Mouse (Mus musculus) liver, adult (tissue): ENCODE results near the gene Cox10.

Experiments
- GATA4 ChIP-seq: IDR thresholded peaks from 2 replicates; pipeline ENCODE4 v1.6.1; 2014; ENCODE audit warnings: mild to moderate bottlenecking, low read length; ENCODE audit not compliant: insufficient replicate concordance

The Cox10 gene

GRCm38 (mm10) chr11:63956748-63957147 is 122.5 kb downstream of the Cox10 start:
- TF ChIP-seq GATA4: no peak

- no peak for TF ChIP-seq GATA4
These were observed 125.4 kb downstream of the Cox10 start for GRCm38 (mm10) chr11:63953887-63954286.

GRCm38 (mm10) chr11:63952743-63953191 is 126.5 kb downstream of the Cox10 start:
- TF ChIP-seq GATA4: no peak

GRCm38 (mm10) chr11:63951831-63952631 is 127.2 kb downstream of the Cox10 start:
- TF ChIP-seq GATA4: no peak

GRCm38 (mm10) chr11:63948371-63948770 is 130.9 kb downstream of the Cox10 start:
- no peak for TF ChIP-seq GATA4

GRCm38 (mm10) chr11:63947024-63947423 is 132.2 kb downstream of the Cox10 start:
- no peak for TF ChIP-seq GATA4

- no peak for TF ChIP-seq GATA4
These were observed 135.3 kb downstream of the Cox10 start for GRCm38 (mm10) chr11:63943947-63944346.

- no peak for TF ChIP-seq GATA4
These were observed 135.9 kb downstream of the Cox10 start for GRCm38 (mm10) chr11:63943268-63943890.

- TF ChIP-seq GATA4: no peak
These were observed 137.1 kb downstream of the Cox10 start for GRCm38 (mm10) chr11:63942177-63942576.

- no peak for TF ChIP-seq GATA4
These were observed 142.6 kb downstream of the Cox10 start for GRCm38 (mm10) chr11:63936641-63937040.

GRCm38 (mm10) chr11:63926901-63927300 is 152.4 kb downstream of the Cox10 start:
- TF ChIP-seq GATA4: no peak

GRCm38 (mm10) chr11:63925161-63925582 is 154.1 kb downstream of the Cox10 start:
- peak; percentile 78; the same call in 1 of the 2 replicates for TF ChIP-seq GATA4

GRCm38 (mm10) chr11:63924286-63924930 is 154.9 kb downstream of the Cox10 start:
- peak; percentile 51; the same call in 1 of the 2 replicates for TF ChIP-seq GATA4

GRCm38 (mm10) chr11:63923386-63923785 is 155.9 kb downstream of the Cox10 start:
- TF ChIP-seq GATA4: peak; percentile 42; the same call in 1 of the 2 replicates

- TF ChIP-seq GATA4: no peak; the same call in 1 of the 2 replicates
These were observed 157.1 kb downstream of the Cox10 start, which contains the start of gene Hs3st3b1 for GRCm38 (mm10) chr11:63922091-63922621. Gene Hs3st3b1, minus strand, starts transcription at chr11:63922290.
